Mouse (Mus musculus) heart, adult 8-10 months (tissue): Measurements from ENCODE around the gene Tiparp. TPM values are rescaled to one million over a fixed set of nuclear protein-coding genes. Genes with fewer than 3 reads are reported as not detected.

Experiments used
- DNase-seq: peaks from one replicate; pipeline ENCODE4 v3.0.0; 2022; ENCODE audit warnings: low spot score
- total RNA-seq, 4 experiments: library from RNA; stranded (reverse); gene quantifications; 2 replicates each; pipeline ENCODE4 v1.2.4; 2022

Gene Tiparp
- total RNA-seq, 4 experiments from 2014 or later, result 8.0 to 11.8 (median 9.0) TPM

- DNase-seq, result no peak
Observed at GRCm38 (mm10) chr3:65579260-65579921, 51.2 kb downstream of the Tiparp start.

- no peak for DNase-seq
Observed at GRCm38 (mm10) chr3:65581596-65581995, 53.4 kb downstream of the Tiparp start.

GRCm38 (mm10) chr3:65584329-65584728 is 56.1 kb downstream of the Tiparp start:
- DNase-seq, result no peak

- no peak for DNase-seq
Observed at GRCm38 (mm10) chr3:65585291-65585690, 57.1 kb downstream of the Tiparp start.

- DNase-seq, result no peak
Observed at GRCm38 (mm10) chr3:65585823-65586482, 57.7 kb downstream of the Tiparp start.

- no peak for DNase-seq
Observed at GRCm38 (mm10) chr3:65586483-65586905, 58.3 kb downstream of the Tiparp start.

- no peak for DNase-seq
Observed at GRCm38 (mm10) chr3:65586966-65587365, 58.8 kb downstream of the Tiparp start.

GRCm38 (mm10) chr3:65588424-65588823 is 60.2 kb downstream of the Tiparp start:
- DNase-seq, result no peak

- DNase-seq, result no peak
Observed at GRCm38 (mm10) chr3:65592850-65593249, 64.6 kb downstream of the Tiparp start.

GRCm38 (mm10) chr3:65594493-65594892 is 66.3 kb downstream of the Tiparp start:
- no peak for DNase-seq

- no peak for DNase-seq
Observed at GRCm38 (mm10) chr3:65595196-65595595, 67.0 kb downstream of the Tiparp start.

GRCm38 (mm10) chr3:65598071-65598830 is 70.0 kb downstream of the Tiparp start:
- DNase-seq, result no peak

GRCm38 (mm10) chr3:65599151-65599550 is 70.9 kb downstream of the Tiparp start:
- DNase-seq, result no peak

GRCm38 (mm10) chr3:65601291-65602050 is 73.3 kb downstream of the Tiparp start:
- DNase-seq, result no peak

GRCm38 (mm10) chr3:65603392-65604055 is 75.3 kb downstream of the Tiparp start:
- DNase-seq, result no peak

Other genes starting within 250 kb of the Tiparp start
- gene Ssr3, start 135.8 kb upstream of the Tiparp start, total RNA-seq, result 100 to 1,000 TPM; 106 to 126 (median 118) TPM
- gene Lekr1, start 137.8 kb downstream of the Tiparp start, total RNA-seq, result 1 to 10 TPM in 3 of 4 experiments, under 1 TPM in 1; 0.98 to 4.6 (median 2.7) TPM